Mouse (Mus musculus): ENCODE data around the gene Cops9.

Cops9 gene

GRCm38 (mm10) chr1:92594111-92594510 lies 47.7 kb downstream of the Cops9 start, which contains the start of gene Olfr1411:
Gene Olfr1411 (plus strand): TSS chr1:92594411.
- no peak for DNase-seq

Data from cerebellum, postnatal 25 days (tissue).